Mouse (Mus musculus): Measurements from ENCODE around the gene Ehd4. TPM values are rescaled to one million over a fixed set of nuclear protein-coding genes. Genes with fewer than 3 reads are reported as not detected.

The Ehd4 gene
- polyA plus RNA-seq, 1 experiment from 2014 or later = 17.4 TPM

DNA sequence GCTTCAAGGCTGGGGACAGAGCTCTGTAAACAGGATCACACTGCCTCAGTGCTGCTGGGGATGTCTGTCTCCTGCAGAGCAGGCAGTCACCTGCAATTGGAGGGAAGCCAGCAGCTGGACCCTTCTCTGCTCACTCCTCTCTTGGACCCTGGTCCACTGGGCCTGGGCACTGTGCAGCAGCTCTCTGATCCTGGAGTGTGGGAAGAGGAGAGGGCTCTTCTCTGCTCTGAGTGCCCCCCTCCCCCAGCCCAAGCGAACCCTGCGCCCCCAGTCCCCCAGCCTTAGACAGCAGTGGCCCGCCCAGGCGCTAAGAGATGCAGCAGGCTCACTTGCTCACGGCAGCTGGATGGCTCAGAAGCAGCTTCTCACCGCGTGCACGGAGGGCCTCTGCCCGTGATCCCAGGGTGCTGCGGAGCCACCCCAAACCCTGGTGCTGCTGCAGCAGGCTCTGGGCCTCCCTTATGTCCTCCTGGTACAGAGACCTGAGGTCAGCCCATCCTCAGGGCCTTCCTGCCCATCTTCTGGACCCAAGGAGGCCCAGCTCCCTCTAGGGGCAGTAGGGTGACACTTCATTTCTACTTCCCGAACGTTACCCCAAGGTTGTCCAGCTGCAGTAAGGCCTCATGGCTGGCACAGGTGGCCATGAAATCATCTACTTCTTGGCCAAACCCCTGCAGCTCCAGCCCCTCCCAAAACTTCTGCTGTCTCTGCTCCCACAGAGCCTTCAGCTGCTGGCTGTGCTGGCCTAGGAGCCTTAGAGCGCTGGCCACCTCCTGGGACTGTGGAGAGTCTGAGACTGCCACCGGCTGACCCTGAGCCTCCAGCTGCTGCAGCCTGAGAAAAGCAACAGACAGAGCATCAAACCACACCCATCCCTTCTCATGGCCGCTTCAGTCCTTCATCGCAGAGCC is 85.6 kb downstream of the Ehd4 start:
- H3K27ac ChIP-seq (ENCODE audit: low read depth, low read length) = no peak overlapping the region
- H3K4me2 ChIP-seq (ENCODE audit: low read depth) = no peak overlapping the region
- no peak overlapping the region for H3K4me3 ChIP-seq (ENCODE audit: low read depth, low read length)
- ATAC-seq (ENCODE audit: insufficient read depth, low FRiP score, low TSS enrichment) (peak; percentile 53; the same call in 1 of the 2 replicates), DNase-seq (ENCODE audit: low spot score) (peak; percentile 47)
- no peaks in the 10 kb centered on the region for H3K4me1 ChIP-seq (ENCODE audit: control insufficient read depth, insufficient read depth, low read length)
- 38% methylated on average over 16 of the region's 16 CpGs for WGBS
- no peaks in the 10 kb centered on the region for H3K27me3 ChIP-seq (ENCODE audit: control insufficient read depth, insufficient read depth, low read length)
- no peaks in the 10 kb centered on the region for H3K36me3 ChIP-seq (ENCODE audit: control insufficient read depth, insufficient read depth, low read length)
- no peaks in the 10 kb centered on the region for H3K9me3 ChIP-seq (ENCODE audit: control insufficient read depth, low read length)
- H3K9ac ChIP-seq (ENCODE audit: low read length) = no peak overlapping the region

DNA sequence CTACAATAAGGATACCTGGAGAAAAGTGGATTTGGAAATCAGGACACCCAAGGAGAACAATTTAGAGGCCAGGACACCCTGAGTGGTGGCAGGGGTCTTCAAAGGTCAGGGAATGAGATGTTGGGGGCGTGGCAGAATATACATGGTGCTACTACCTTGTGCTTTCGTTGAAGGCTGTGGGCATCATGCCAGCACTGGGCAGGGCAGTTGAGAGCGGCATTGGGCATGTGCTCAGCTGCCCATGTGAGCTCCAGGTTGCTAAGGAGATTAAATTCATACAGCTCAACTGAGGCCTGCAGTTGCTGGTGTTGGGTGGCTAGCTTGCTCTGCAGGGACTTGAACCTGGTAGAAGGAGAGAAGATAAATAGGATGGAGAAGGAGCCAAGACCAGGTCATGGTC is 88.2 kb downstream of the Ehd4 start:
- H3K4me1 ChIP-seq (ENCODE audit: control insufficient read depth, insufficient read depth, low read length) = no peaks in the 10 kb centered on the region
- H3K4me2 ChIP-seq (ENCODE audit: low read depth) = no peak overlapping the region
- 91% methylated on average over 3 of the region's 3 CpGs for WGBS
- no peak overlapping the region for H3K9ac ChIP-seq (ENCODE audit: low read length)
- H3K4me3 ChIP-seq (ENCODE audit: low read depth, low read length) = no peak overlapping the region
- H3K27ac ChIP-seq (ENCODE audit: low read depth, low read length) = no peak overlapping the region
- ATAC-seq (ENCODE audit: insufficient read depth, low FRiP score, low TSS enrichment) (no peak), DNase-seq (ENCODE audit: low spot score) (no peak)
- no peaks in the 10 kb centered on the region for H3K9me3 ChIP-seq (ENCODE audit: control insufficient read depth, low read length)
- no peaks in the 10 kb centered on the region for H3K27me3 ChIP-seq (ENCODE audit: control insufficient read depth, insufficient read depth, low read length)
- H3K36me3 ChIP-seq (ENCODE audit: control insufficient read depth, insufficient read depth, low read length) = no peaks in the 10 kb centered on the region

DNA sequence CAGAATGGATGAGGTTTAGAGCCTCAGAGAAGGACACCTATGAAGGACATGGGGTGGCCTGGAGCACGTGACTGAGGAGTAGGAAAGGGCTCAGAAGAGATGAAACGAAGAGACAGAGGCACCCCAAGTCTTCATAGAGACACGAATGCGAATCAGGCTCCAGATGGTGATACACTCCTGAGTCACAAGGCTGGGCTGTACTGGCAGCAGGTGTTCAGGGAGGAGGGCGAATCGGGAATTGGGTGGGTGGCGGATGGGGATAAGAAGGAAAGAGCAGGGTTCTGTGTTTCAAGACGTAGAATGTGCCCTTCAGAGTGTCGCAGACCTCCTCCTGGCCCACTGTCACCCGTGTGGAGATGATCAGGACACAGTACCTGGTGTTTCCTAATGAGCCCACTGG is 89.2 kb downstream of the Ehd4 start:
- 90% methylated on average over 10 of the region's 10 CpGs for whole genome bisulfite sequencing
- no peaks in the 10 kb centered on the region for H3K9me3 ChIP-seq (ENCODE audit: control insufficient read depth, low read length)
- H3K4me2 ChIP-seq (ENCODE audit: low read depth) = no peak overlapping the region
- DNase-seq (ENCODE audit: low spot score) (no peak), ATAC-seq (ENCODE audit: insufficient read depth, low FRiP score, low TSS enrichment) (no peak)
- H3K27me3 ChIP-seq (ENCODE audit: control insufficient read depth, insufficient read depth, low read length) = no peaks in the 10 kb centered on the region
- H3K4me1 ChIP-seq (ENCODE audit: control insufficient read depth, insufficient read depth, low read length) = no peaks in the 10 kb centered on the region
- no peak overlapping the region for H3K27ac ChIP-seq (ENCODE audit: low read depth, low read length)
- no peak overlapping the region for H3K4me3 ChIP-seq (ENCODE audit: low read depth, low read length)
- H3K9ac ChIP-seq (ENCODE audit: low read length) = no peak overlapping the region
- H3K36me3 ChIP-seq (ENCODE audit: control insufficient read depth, insufficient read depth, low read length) = no peaks in the 10 kb centered on the region

DNA sequence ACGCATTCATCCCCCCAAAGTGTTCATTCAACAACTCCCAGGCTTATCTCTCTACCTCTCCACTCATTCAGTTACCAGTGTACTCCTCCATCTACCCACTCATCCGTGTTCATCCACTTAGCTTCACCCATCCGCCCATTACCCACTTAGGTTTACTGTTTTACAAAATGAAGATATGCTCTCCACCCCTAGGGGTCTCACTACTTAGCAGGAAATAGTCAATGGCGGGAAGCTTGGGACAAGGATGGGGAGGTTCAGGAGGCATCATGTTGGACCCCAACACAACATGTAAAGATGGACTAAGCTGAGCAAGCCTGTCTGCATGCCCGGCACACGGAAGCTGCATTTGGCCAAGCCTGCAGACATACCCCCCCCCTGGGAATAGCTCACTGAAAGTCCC is 89.8 kb downstream of the Ehd4 start:
- 86% methylated on average over 6 of the region's 6 CpGs for WGBS
- H3K36me3 ChIP-seq (ENCODE audit: control insufficient read depth, insufficient read depth, low read length) = no peaks in the 10 kb centered on the region
- DNase-seq (ENCODE audit: low spot score) = no peak
- no peaks in the 10 kb centered on the region for H3K27me3 ChIP-seq (ENCODE audit: control insufficient read depth, insufficient read depth, low read length)
- H3K4me3 ChIP-seq (ENCODE audit: low read depth, low read length) = no peak overlapping the region
- no peak overlapping the region for H3K27ac ChIP-seq (ENCODE audit: low read depth, low read length)
- H3K9ac ChIP-seq (ENCODE audit: low read length) = no peak overlapping the region
- H3K9me3 ChIP-seq (ENCODE audit: control insufficient read depth, low read length) = no peaks in the 10 kb centered on the region
- no peak overlapping the region for H3K4me2 ChIP-seq (ENCODE audit: low read depth)
- ATAC-seq (ENCODE audit: insufficient read depth, low FRiP score, low TSS enrichment) = no peak
- no peaks in the 10 kb centered on the region for H3K4me1 ChIP-seq (ENCODE audit: control insufficient read depth, insufficient read depth, low read length)

DNA sequence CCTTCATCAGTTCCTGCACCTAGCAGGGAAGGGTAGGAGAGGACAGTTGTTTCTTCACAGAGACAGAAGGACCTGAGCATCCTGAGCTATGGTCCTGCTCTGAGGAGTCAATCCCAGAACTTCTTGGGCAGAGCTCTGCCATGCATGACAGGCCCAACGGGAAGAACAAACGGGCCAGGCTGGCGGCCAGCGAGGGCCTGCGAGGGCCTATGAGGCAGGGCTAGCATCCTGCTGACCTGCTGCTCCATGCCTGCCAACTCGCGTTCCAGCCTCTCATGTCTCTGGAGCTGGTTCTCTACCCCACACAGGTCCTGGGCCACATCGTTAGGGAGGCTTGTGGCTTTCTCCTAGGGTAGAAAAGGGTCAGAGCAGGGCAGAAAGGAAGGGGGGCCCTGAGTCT is 92.2 kb downstream of the Ehd4 start:
- Histone ChIP-seq H3K27me3 (ENCODE audit: control insufficient read depth, insufficient read depth, low read length) (no peaks in the 10 kb centered on the region), H3K9ac (ENCODE audit: low read length) (no peak overlapping the region), H3K4me3 (ENCODE audit: low read depth, low read length) (no peak overlapping the region), H3K4me2 (ENCODE audit: low read depth) (no peak overlapping the region), H3K9me3 (ENCODE audit: control insufficient read depth, low read length) (no peaks in the 10 kb centered on the region), H3K27ac (ENCODE audit: low read depth, low read length) (no peak overlapping the region), H3K36me3 (ENCODE audit: control insufficient read depth, insufficient read depth, low read length) (no peaks in the 10 kb centered on the region), H3K4me1 (ENCODE audit: control insufficient read depth, insufficient read depth, low read length) (no peaks in the 10 kb centered on the region)
- WGBS = 87% methylated on average over 8 of the region's 8 CpGs
- DNase-seq (ENCODE audit: low spot score) (no peak), ATAC-seq (ENCODE audit: insufficient read depth, low FRiP score, low TSS enrichment) (no peak)

DNA sequence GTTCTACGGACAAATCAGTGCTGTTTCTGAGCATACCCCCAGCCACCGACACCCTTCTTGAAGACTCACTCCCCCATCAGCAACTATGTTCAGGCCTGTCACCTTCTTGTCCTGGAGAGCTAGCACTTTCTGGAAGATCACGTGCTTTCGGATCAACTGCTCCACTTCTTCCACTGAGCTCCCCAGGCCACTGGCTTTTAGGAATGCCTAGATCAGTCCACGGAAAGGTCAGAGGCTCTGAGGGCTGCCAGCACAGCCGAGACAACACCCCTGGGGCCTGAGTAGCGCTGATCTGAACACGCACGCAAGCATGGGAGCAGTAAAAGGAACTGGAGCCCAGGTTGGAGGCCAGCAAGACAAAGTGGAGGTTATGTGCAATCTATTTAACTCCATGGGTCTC is 93.8 kb downstream of the Ehd4 start:
- Histone ChIP-seq H3K4me2 (ENCODE audit: low read depth) (no peak overlapping the region), H3K4me1 (ENCODE audit: control insufficient read depth, insufficient read depth, low read length) (no peaks in the 10 kb centered on the region), H3K9me3 (ENCODE audit: control insufficient read depth, low read length) (no peaks in the 10 kb centered on the region), H3K36me3 (ENCODE audit: control insufficient read depth, insufficient read depth, low read length) (no peaks in the 10 kb centered on the region), H3K27ac (ENCODE audit: low read depth, low read length) (no peak overlapping the region), H3K27me3 (ENCODE audit: control insufficient read depth, insufficient read depth, low read length) (no peaks in the 10 kb centered on the region), H3K4me3 (ENCODE audit: low read depth, low read length) (no peak overlapping the region), H3K9ac (ENCODE audit: low read length) (no peak overlapping the region)
- DNase-seq (ENCODE audit: low spot score) = no peak
- no peak for ATAC-seq (ENCODE audit: insufficient read depth, low FRiP score, low TSS enrichment)
- 72% methylated on average over 9 of the region's 9 CpGs for whole genome bisulfite sequencing

DNA sequence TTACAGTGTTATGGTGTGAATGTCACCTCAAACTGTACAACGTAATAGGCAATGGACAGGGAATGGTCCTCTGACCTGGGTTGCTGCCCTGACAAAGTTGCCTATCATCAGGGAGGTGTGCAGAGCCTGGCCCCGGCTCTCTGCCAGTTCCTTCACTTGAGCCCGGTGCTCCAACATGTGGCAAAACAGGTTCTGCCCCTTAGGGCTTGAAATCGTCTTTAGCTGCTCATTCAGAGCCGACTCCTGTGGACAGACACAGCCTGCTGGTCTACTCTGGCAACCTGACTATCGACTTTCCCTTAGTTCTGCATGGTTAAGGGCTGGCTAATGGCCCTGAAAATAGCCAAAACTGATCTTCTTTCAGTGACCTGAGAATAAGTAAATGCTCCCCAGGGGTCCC is 94.2 kb downstream of the Ehd4 start:
- no peak for DNase-seq (ENCODE audit: low spot score)
- Histone ChIP-seq H3K27me3 (ENCODE audit: control insufficient read depth, insufficient read depth, low read length) (no peaks in the 10 kb centered on the region), H3K36me3 (ENCODE audit: control insufficient read depth, insufficient read depth, low read length) (no peaks in the 10 kb centered on the region), H3K9ac (ENCODE audit: low read length) (no peak overlapping the region), H3K4me1 (ENCODE audit: control insufficient read depth, insufficient read depth, low read length) (no peaks in the 10 kb centered on the region), H3K9me3 (ENCODE audit: control insufficient read depth, low read length) (no peaks in the 10 kb centered on the region), H3K4me2 (ENCODE audit: low read depth) (no peak overlapping the region), H3K4me3 (ENCODE audit: low read depth, low read length) (no peak overlapping the region), H3K27ac (ENCODE audit: low read depth, low read length) (no peak overlapping the region)
- no peak for ATAC-seq (ENCODE audit: insufficient read depth, low FRiP score, low TSS enrichment)
- WGBS = 73% methylated on average over 6 of the region's 6 CpGs

DNA sequence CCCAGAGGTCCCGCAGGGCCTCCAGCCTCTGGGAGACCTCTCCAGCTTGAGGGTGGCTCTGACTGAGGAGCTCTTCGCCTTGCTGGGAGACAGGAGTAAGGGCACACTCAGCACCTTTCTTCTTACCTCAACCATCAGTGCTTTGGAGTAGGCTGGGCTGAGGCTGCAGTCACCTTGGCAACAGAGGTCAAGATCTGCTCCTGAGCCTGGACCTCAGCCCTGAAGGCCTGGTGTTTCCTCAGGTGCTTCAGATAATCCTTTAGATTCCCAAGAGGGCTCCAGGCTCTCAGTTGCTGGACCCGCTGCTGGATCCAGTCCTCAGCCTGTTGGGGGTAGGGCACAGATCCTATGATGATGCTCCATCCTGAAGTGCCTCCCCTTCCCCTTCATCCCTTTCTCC is 94.9 kb downstream of the Ehd4 start:
- ATAC-seq (ENCODE audit: insufficient read depth, low FRiP score, low TSS enrichment) = no peak
- no peaks in the 10 kb centered on the region for H3K9me3 ChIP-seq (ENCODE audit: control insufficient read depth, low read length)
- no peak overlapping the region for H3K9ac ChIP-seq (ENCODE audit: low read length)
- no peaks in the 10 kb centered on the region for H3K27me3 ChIP-seq (ENCODE audit: control insufficient read depth, insufficient read depth, low read length)
- no peaks in the 10 kb centered on the region for H3K36me3 ChIP-seq (ENCODE audit: control insufficient read depth, insufficient read depth, low read length)
- H3K4me3 ChIP-seq (ENCODE audit: low read depth, low read length) = no peak overlapping the region
- H3K27ac ChIP-seq (ENCODE audit: low read depth, low read length) = no peak overlapping the region
- H3K4me2 ChIP-seq (ENCODE audit: low read depth) = no peak overlapping the region
- no peak for DNase-seq (ENCODE audit: low spot score)
- WGBS = 92% methylated on average over 3 of the region's 3 CpGs
- H3K4me1 ChIP-seq (ENCODE audit: control insufficient read depth, insufficient read depth, low read length) = no peaks in the 10 kb centered on the region

DNA sequence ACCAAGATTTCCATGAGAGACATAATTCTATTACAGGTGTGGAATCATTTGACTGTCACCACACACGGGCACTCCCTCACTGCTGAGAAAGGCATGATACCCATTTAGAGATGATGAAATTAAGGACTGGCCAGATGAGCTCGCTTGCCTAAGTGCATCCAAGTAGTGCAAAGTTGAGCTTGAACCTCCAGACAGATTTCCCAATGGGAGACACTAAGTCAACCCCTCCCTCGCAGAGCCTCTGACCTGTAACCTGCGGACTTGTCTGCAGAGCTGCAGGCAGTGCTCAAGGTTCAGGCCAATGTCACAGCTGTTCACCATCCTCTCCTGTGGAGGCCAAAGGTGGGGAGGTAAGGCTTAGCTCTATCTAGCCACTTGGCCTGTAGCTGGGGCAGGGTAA is 95.6 kb downstream of the Ehd4 start:
- Histone ChIP-seq H3K9ac (ENCODE audit: low read length) (no peak overlapping the region), H3K36me3 (ENCODE audit: control insufficient read depth, insufficient read depth, low read length) (no peaks in the 10 kb centered on the region), H3K27me3 (ENCODE audit: control insufficient read depth, insufficient read depth, low read length) (no peaks in the 10 kb centered on the region), H3K9me3 (ENCODE audit: control insufficient read depth, low read length) (no peaks in the 10 kb centered on the region), H3K4me2 (ENCODE audit: low read depth) (no peak overlapping the region), H3K27ac (ENCODE audit: low read depth, low read length) (no peak overlapping the region), H3K4me1 (ENCODE audit: control insufficient read depth, insufficient read depth, low read length) (no peaks in the 10 kb centered on the region), H3K4me3 (ENCODE audit: low read depth, low read length) (no peak overlapping the region)
- WGBS = 87% methylated on average over 4 of the region's 4 CpGs
- ATAC-seq (ENCODE audit: insufficient read depth, low FRiP score, low TSS enrichment) = no peak
- no peak for DNase-seq (ENCODE audit: low spot score)
